Mouse (Mus musculus): Measurements from ENCODE around the gene Crlf1. TPM values are rescaled to one million over a fixed set of nuclear protein-coding genes. Genes with fewer than 3 reads are reported as not detected.
A peak's percentile ranks its signal among the peaks of the same experiment; 100 is the strongest.

Gene Crlf1
- total RNA-seq (2021): under 1 TPM in 1 of 2 experiments, not detected in 1; 0.55 TPM

DNA sequence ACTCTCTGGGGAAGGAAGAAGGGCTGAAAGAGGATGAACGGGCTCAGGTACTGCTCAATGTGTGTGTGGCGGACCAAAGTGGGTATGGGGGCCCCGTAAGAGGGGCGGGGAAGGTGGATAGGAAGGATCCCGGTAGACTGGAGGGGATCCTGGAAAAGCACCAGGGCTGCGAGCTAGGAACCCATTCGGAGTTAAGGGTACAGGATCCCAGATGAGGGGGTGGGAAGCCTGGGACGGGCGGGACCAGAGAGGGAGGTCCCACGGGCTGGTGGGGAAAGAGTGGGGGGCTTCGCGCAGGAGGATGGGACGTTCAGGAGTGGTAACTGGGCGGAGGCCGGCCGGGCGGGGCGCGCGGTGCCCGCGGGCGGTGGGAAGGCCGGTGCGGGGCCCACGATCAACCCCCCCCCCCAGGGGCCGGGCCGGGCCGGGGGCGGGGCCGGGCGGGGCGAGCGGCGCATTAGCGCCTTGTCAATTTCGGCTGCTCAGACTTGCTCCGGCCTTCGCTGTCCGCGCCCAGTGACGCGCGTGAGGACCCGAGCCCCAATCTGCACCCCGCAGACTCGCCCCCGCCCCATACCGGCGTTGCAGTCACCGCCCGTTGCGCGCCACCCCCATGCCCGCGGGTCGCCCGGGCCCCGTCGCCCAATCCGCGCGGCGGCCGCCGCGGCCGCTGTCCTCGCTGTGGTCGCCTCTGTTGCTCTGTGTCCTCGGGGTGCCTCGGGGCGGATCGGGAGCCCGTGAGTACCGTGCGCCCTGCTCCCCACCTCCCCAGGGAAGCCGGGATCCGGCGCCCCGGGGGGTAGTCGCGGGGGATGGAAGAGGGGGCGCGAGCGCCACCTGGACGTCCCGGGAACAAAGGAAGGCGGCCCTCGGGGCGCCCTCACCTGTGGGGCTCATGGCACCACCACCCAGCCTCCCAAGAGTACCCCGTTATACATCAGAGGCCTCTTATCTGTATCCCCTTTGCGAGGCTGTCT lies at the start of gene Crlf1:
TSS of gene Crlf1 (plus strand) at position 495 of the 977 bp plus-strand sequence.
- DNase-seq: no peak

DNA sequence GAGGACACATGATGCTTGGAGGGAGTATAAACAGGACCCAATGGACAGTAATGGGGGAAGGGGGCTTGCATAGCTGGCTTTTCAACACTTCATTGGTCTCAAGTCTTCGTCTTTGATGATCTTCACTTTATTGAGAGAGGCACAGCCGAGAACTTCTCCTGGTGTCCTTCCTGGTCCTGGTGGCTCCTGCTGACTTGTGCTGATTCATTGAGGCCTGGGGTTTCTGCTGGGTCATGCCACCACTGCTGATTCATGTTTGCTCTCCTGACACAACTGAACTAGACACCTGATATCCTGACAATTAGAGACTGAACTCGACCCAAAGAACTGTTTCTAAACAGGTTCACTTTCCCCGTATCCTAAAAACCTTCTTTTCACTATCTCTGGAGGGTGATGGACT lies 49.6 kb upstream of the Crlf1 start:
- DNase-seq: no peak

DNA sequence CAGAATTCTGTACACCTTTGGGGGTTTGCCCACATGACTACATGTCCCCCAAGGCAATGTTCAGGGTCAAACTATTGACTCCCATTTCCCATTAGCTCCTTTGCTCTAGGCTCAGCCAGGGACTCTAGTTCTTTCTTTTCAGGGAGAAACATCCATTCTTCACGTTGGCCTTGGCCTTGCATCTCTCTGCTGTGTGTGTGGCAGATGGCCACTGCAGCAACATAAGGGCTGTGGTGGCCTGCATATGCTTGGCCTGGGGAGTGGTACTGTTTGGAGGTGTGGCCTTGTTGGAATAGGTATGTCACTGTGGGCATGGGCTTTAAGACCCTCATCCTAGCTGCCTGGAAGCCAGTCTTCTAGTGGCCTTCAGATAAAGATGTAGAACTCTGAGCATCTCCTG lies 47.0 kb upstream of the Crlf1 start:
- DNase-seq: no peak

DNA sequence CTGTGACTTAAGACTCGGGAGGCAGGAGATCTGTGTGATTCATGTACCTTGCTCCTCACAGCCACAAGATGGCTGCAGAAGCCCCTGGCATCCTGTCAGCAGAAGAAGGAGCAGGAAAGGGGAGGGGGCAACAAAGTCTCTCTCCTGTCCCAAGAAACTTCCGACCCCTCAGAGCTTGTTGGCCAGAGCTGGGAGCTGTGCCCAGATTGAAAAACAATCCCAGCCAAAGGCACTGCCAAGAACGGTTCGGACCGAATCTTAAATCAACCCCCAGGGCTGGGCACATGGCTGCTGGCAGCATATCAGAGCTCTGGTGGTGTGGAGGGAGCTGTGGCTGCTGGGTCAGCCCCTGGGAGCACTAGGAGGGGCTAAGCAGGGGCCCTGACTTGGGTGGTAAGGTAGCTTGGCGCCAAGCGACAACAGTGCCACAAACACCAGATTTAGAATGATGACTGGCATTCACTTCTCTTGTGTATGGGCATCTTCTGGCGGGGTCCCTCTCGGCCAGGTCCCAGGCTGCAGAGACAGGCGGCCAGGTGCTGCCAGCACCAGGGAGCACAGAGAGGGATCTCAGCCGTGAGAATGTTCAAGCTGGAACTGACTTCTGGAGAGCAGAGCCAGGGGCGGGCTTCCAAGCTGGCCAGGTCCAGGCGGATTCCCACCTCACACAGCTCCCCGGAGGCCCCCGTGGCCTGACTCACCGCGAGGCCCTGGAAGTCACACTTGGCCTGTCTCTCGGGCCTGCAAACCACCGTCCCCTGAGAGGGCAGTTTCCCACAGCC lies 45.1 kb upstream of the Crlf1 start:
- DNase-seq: peak; percentile 48

DNA sequence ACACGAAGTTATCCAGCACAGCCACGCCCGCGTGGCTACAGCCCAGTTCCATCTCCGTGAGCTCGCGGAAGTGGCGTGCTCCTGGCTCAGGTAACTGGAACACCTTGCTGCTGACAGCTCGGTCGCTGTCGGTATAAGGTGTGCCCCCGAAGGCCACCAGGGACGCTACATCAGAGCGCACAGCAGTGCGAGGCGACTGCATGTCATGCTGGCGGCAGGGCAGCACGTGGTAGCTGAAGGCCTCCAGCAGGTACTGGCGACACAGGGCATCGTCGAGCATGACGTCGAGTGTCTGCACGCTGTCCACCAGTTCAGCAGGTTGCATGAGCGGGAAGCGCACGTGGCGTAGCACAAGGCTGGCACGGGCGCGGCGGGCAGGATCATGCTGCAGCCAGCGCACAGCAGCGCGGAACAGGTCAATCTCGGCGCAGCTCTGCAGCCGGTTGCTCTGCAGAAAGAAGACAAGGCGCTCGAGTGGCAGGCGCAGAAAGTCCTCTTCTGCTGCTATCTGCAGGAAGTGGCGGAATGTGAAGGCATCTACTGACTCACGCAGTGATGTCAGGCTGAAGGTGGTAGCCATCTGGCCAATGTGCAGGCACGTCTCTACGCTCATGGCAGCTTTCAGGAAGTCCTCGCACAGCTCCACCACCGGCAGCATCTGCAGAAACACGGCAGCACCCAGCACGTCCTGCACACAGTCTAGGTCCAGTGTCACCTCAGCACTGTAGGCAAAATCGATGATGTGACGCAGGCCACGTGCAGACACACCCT lies 40.6 kb upstream of the Crlf1 start:
- no peak for DNase-seq

DNA sequence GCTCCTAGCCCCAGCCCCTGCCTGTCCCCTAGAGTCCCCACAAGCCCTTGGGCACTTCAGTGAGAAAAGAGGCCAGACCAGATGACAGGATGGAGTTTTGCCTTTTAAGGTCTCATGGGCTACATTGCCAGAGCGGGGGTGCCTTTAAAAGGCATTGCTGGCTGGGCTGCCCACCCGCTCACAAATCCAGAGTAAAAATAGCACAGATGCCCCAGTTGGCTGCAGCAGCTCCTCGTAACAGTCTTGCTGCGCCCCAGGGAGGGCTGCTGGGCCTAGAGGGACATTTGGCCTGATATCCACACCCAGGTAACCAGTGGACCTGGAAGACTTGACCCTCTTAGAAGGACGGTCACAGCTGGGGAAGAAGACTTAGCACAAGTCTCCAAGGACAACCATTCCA lies 39.1 kb upstream of the Crlf1 start:
- DNase-seq: no peak

DNA sequence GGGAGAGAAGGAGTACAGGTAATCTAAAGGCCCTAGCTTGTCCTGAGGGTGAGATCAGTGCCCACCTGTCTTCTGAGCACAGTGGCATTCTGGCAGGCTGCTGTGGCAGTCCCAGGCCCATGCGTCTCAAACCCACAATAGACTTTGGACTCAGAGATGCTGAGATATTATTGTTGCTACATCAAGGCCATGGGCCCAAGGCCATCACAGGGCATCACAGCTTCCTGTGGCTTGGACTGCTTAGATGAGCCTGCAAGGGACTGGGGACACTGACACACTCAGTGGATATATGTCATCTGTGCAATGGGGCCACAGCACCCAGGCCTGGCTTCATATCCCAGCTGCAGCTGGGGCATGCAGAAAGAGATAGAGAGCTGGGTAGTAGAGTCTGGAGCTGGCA lies 36.0 kb upstream of the Crlf1 start:
- no peak for DNase-seq

DNA sequence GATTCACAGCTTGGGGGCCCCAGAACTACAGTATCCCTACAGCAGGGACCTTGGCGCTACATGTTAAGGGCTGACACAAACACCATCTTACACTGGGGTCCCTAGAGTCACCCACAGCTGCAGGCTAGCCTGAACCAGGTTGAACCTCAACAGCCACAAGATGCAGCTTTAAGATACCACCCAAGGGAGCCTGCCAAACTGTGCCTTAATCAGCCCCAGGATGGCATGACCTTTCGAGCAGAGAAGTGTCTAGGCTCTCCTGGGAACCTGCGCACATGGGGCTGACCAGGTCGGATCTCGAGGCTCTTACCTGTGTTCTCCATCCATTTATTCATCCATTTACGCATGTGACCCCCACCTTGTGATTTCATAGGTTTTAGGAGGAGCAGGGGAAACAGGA lies 35.1 kb upstream of the Crlf1 start:
- DNase-seq: no peak

DNA sequence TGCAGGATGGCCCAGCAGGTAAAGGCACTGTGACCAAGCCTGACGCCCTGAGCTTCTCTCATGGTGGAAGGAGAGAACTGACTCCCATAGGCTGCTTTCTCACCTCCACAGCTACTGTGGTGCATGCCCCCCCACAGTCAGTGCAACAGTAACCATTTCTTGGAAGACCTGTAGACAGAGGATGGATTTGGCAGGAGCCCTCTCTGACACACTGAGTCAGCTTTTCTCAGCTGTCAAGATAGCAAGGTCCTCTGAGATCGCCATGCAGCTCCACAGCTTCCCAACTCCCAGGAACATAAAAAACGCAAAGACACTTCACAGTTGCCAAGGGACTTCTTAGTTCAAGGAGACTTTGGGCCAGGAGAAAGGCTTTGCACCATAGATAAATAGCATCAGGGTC lies 34.5 kb upstream of the Crlf1 start:
- no peak for DNase-seq

DNA sequence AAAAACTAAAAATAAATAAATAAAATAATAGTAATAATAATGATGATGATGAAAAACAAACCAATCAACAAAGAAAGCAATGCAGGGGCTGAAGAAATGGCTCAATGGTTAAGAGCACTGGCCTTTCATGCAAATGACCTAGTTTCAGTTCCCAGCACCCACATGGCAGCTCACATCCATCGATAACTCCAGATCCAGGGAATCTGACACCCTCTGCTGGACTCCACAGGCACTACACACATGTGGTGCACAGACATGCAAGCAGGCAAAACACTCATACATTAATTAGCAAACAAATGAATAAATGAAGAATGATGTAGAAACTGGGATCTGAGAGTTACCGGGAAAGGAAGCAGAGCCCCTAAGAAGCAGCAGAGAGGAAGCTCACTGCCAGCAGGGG lies 33.3 kb upstream of the Crlf1 start:
- no peak for DNase-seq

DNA sequence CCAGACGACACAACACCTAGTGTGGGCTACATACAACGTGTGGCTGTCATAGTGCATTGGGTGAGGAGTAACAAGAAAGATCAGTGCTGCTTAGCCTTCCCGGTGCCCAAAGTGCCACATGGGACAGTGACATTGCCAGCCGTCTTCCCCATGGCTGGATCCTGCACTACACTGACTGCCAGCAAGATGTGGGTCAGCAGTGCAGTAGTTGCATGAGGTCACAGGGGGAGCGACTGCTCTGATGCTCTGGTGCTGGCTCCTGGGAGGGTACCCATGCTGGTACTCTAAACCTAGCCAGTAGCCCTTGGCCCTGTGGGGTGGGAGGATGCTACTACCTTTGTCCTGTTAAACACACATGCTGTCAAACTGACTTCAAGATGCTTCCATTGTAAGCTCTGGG lies 32.8 kb upstream of the Crlf1 start:
- no peak for DNase-seq

DNA sequence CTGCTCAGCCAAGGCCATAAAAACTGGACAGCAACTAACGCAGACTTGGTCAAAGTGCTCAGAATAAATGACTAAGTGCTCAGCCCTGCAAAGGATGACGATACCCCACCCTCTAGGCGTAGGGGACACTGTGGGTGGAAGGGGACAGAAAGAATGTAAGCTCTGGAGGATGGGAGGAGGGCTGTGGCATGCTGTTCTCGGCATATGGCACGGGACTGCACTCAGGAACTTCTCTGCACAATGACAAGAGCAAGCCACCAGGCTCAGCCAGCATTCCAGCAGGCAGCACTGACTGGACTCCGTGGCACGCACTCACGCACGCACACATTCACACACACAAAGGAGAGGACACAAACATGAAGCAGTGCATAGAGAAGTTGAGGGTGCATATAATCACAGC lies 32.4 kb upstream of the Crlf1 start:
- no peak for DNase-seq

DNA sequence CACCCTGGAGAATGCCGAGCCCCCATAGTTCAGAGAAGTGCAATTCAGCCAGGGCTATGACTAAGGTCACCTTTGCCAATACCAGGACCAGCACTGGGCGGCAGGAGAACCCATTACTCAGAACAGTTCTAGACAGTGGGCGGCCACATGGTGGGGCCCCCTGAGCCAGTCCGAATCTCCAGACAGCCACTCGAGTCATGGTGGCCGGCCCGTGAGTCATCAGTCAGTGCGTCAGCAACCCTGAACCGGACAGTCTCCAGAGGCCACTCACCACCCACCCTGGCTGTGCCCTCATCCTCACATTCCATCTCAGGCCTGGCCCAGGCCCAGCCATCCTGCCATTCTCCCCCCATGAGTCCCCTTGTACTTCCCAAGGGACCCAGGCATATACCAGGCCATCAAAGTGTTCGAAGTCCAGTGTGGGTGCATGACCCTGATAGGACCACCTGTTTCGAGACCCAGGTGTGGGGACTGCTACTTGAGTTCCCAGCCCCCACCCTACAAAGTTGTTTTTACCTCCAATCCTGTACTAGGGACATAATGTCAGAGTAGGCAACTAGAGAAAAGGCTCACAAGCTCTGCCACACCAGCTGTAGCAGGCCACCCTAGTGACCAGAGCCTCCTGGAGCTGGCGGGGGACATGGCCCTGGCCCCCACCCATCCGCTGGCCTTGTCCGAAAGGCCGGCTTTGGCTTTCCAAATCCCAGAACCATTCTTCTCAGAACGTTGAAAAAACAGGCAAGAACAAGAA lies 31.0 kb upstream of the Crlf1 start:
- no peak for DNase-seq

DNA sequence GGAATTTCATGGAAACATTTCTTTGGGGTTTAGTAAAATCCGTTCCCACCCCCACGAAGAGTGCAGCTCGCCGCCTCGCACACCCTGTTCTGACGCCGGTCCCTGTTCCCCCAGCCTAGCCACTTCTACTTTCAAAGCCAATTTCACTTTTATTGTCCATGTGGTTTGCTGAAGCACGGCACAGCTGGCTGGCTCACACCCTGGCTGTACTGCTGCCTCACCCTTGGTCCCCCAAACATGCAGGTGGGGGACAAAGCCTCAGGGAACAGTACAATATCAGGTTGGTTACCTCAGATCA lies 30.5 kb upstream of the Crlf1 start:
- DNase-seq: no peak

DNA sequence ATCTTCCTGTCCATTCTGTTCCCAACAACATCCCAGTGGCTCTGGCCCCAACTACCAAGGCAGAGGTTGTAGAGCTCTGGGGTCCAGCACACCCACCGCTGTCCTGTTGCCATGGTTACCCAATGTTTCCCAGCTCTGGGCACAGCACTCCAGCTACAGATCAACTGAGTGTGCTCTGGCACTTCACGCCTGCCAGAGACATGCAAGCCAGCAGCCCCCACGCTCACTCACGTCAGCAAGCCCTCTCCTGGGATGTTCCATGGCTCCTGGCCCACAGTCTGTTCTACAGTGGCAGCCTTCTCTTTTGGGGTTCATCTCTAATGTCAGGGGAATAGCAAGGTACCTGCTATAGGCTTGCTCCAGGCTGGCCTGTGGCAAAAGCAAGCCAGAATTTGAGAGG lies 29.7 kb upstream of the Crlf1 start:
- peak; percentile 58 for DNase-seq

DNA sequence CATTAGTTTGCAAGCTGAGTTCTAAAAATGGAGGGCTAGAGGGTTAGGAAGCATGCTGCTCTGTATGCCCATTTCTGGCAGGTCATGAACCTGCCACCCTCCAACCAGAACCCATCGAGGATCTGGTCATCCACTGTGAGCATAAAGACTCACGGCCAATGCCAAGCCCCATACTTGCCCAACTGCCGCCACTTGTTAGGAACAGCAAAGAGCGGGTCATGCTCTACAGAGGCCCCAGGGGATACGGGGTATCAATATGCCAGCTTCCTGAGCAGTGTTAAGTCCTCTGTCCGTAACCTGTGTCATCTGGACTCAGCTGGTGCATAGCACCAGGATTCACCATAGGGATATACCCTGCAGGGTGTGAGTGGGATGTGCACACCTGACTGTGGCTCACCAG lies 28.8 kb upstream of the Crlf1 start:
- no peak for DNase-seq

DNA sequence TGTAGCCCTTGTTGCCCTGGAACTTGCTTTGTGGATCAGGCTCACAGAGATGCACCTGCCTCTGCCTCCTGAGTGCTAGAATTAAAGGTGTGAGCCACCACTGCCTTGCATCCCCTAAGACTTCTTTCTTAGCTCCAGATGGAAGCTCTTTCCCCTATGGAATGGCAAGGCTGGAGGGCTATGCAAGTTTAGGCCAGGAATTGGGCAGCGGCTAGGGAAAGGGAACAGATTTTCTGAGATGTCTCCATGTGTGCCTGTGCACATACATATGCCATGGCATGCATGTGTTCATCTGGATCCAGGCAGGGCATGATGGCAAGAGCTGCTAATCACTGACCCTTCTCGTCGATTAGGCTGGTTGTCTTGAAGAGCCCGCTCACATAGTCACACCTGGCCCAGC lies 27.3 kb upstream of the Crlf1 start:
- DNase-seq: no peak

DNA sequence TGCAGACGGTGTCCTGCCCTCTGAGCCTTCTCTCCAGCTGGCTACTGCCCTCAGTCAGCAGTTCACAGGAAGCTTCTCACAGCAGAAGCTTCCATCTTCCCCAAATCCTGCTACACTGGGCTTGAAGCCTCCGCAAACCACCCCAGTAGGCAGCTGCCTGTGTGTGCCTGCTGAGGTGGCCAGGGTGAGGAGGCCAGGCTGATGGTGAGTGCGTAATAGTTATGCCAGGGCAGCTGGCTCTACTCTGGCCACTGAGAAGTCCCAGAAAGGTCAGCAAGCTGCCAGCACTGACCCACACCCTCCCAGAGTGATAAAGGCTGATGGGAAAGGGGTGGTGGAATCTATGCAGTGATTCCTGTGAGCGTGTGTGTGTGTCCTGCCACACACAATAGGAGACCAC lies 26.7 kb upstream of the Crlf1 start:
- no peak for DNase-seq

DNA sequence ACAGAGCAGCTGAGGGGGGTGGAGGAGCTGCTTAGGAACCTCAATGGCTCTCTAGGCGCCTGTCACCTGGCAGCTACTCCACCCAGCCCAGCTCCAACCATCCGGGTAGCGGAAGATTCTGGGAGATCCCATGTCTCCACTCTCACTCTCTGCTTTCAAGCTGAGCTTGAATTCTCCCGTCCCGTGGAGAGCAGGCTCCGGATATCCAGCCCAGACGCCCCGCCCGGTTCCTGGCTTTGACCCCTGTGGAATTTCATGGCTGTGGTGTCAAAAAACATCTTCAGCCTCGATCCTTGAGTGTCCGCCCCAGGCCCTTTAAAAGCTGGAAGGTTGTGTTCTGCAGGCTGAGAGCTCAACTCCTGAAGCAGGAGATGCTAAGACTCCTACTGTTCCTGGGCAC lies 26.2 kb upstream of the Crlf1 start:
- DNase-seq: peak; percentile 60

DNA sequence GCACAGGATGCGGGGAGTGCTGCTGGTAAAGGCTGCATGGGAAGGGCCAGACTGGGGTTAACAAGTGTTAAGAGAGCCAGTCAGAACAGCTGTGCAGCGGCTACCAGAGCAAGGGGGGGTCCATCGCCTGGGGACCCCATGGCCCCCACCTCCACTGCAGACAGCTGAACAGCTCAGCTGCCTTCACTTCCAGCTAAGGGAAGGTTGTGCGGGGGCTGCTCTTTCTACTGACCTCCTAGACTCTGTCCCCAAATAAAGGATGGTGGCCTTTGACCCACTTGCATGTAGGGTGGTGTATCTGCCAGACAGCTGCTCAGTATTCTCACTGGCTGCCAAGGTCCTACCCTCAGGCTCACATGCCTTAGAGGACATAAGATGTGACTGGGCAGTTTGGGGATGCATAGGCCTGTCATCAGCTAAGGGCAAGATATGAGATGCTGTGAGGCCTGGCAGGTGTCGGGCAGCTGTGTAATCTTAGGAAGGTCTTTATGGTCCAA lies 25.7 kb upstream of the Crlf1 start:
- peak; percentile 30 for DNase-seq

DNA sequence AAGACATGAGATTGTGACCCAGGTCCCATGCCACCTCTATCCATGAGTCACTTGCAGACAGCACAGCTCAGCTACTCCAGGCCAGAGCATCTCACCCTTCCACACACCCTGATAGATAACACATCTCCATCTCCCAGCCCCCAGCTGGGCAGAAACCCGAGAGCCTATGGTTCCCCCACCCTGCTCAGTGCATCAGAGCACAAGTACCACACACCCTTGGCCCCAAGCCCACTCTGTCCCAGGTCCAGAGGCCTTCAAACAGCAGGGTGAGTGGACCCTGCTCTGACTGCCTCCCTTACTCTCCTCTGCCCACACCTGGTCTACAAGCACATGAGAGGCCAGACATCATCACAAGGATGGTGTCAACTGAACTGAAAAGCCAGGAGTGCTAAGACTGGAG lies 25.1 kb upstream of the Crlf1 start:
- DNase-seq: no peak

DNA sequence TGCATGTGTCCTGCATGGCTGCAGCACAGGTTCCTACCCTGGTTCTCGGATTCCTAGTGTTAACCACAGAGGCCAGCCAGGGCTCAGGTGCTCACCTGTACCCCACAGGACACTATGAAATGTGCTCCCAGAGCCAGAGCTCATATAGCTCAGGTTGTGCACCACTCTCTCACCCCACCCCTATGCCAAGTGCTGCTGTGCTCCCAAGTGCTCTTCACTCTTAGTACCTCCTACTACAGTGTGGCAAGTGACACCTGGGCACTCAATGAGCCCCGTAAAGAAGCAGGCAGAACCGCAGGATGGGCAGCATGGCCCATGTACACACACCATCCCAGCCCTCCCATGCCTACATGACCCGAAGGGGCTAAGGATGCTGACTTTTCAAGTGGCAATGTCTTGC lies 24.2 kb upstream of the Crlf1 start:
- no peak for DNase-seq
